ENCODE assay signal across 8 mouse cellular contexts in the genomic region with DNA sequence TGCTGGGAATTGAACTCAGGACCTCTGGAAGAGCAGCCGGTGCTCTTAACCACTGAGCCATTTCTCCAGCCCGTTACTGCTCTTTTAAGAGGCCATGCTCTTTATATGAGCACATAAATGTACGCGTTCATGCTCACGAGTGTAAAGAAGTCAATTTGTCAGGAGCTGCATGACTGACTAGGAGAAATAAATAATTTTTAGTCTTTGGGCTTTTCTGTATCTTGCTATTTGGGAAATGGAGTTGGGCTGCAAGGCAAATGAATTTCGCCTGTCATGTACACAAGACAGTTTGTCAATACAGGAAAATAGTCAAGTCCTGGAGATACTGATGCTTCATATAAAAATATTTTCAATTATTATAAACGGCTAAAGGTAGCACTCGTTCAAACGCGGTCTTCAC. TPM values are rescaled to one million over a fixed set of nuclear protein-coding genes. Genes with fewer than 3 reads are reported as not detected.
DNase-seq lines count a peak whose midpoint lies in the region; ATAC-seq and TF ChIP-seq lines count a peak whose summit lies in the region.

No protein-coding gene starts in this region.

- peak overlapping the region; percentile 81 to 98 for H3K4me3 ChIP-seq in heart, embryonic 14.5 days (ENCODE audit: control insufficient read depth in 1 of 2, insufficient read depth in 1 of 2, low read depth in 1 of 2, low read length in 2 of 2)
- peak overlapping the region; percentile 74 to 81 for H3K4me3 ChIP-seq in ES-E14 (ENCODE audit: insufficient read depth in 1 of 2, low read depth in 1 of 2, low read length in 2 of 2, poor library complexity in 1 of 2, severe bottlenecking in 1 of 2)
- peak overlapping the region; percentile 81 for H3K4me3 ChIP-seq in forebrain, embryonic 15.5 days
- peak overlapping the region; percentile 78 for H3K4me3 ChIP-seq in liver, embryonic 16.5 days (ENCODE audit: low read depth, low read length)

- in situ Hi-C loops in ES-E14 (cut with MboI; ENCODE audit: low sequenced_read_pairs in 2 of 2, unreplicated experiment in 2 of 2), result no loop called here

- no peaks in the 10 kb centered on the region for H3K9me3 ChIP-seq in heart, embryonic 14.5 days (ENCODE audit: control insufficient read depth, low read length)
- no peaks in the 10 kb centered on the region for H3K9me3 ChIP-seq in ES-E14 (ENCODE audit: control insufficient read depth, insufficient read depth, low read depth, low read length)
- no peaks in the 10 kb centered on the region for H3K9me3 ChIP-seq in forebrain, embryonic 15.5 days
- peaks cover 3% of the 10 kb centered on the region; the same call in 1 of the 2 replicates for H3K9me3 ChIP-seq in liver, embryonic 16.5 days (replicated peaks; ENCODE audit: control insufficient read depth, low read length)

- intact Hi-C loops in heart, postnatal 14 days (cut with DNase I), result loop anchor here (5.0 kb wide), 2 partner anchors 41 to 91 kb away; no protein-coding TSS in a partner anchor

- DNase-seq in heart, postnatal 14 days, result no peak
- DNase-seq in ES-E14 (ENCODE audit: low read depth, low spot score), result no peak
- DNase-seq in urinary bladder, postnatal 25 days (ENCODE audit: low spot score), result no peak
- no peak for DNase-seq in spleen, postnatal 10 days (ENCODE audit: low spot score in 2 of 2)
- DNase-seq in layer of hippocampus, adult 11-12 months (ENCODE audit: low spot score), result no peak

- H3K9ac ChIP-seq in heart, embryonic 14.5 days (ENCODE audit: low read length), result peak overlapping the region; percentile 95
- peak overlapping the region; percentile 82; the same call in 1 of the 2 replicates for H3K9ac ChIP-seq in ES-E14 (ENCODE audit: insufficient read depth, low read depth, low read length, poor library complexity, severe bottlenecking)
- H3K9ac ChIP-seq in forebrain, embryonic 15.5 days (replicated peaks), result peak overlapping the region; percentile 95
- H3K9ac ChIP-seq in liver, embryonic 16.5 days (ENCODE audit: low read depth, low read length), result peak overlapping the region; percentile 85

- ATAC-seq in heart, embryonic 14.5 days (ENCODE audit: insufficient number of reproducible peaks, insufficient read depth, low FRiP score, low read depth), result no peak
- ATAC-seq in forebrain, embryonic 15.5 days (replicated peaks), result no peak
- no peak for ATAC-seq in liver, embryonic 16.5 days (ENCODE audit: low read depth)

- peak overlapping the region; percentile 90 to 98 for H3K27ac ChIP-seq in heart, embryonic 14.5 days (replicated peaks in 1 of 2; ENCODE audit: control insufficient read depth in 1 of 2, insufficient read depth in 1 of 2, low read depth in 2 of 2, low read length in 2 of 2)
- H3K27ac ChIP-seq in ES-E14 (ENCODE audit: insufficient read depth, low read depth, low read length, poor library complexity, severe bottlenecking), result no peak overlapping the region
- H3K27ac ChIP-seq in forebrain, embryonic 15.5 days (replicated peaks), result peak overlapping the region; percentile 95
- no peak overlapping the region for H3K27ac ChIP-seq in liver, embryonic 16.5 days (ENCODE audit: low read length)

- peaks cover 24% of the 10 kb centered on the region for H3K36me3 ChIP-seq in heart, embryonic 14.5 days (ENCODE audit: control insufficient read depth, insufficient read depth, low read length)
- no peaks in the 10 kb centered on the region; the same call in 1 of the 2 replicates for H3K36me3 ChIP-seq in ES-E14 (ENCODE audit: control insufficient read depth, insufficient read depth, low read length, poor library complexity, severe bottlenecking)
- peaks cover 19% of the 10 kb centered on the region for H3K36me3 ChIP-seq in forebrain, embryonic 15.5 days
- no peaks in the 10 kb centered on the region for H3K36me3 ChIP-seq in liver, embryonic 16.5 days (ENCODE audit: control insufficient read depth, insufficient read depth)

- H3K4me2 ChIP-seq in heart, embryonic 14.5 days (ENCODE audit: low read length), result peak overlapping the region; percentile 69
- peak overlapping the region; percentile 54 for H3K4me2 ChIP-seq in forebrain, embryonic 15.5 days (replicated peaks)
- peak overlapping the region; percentile 83 for H3K4me2 ChIP-seq in liver, embryonic 16.5 days (ENCODE audit: low read depth, low read length)

- no peaks in the 10 kb centered on the region for H3K27me3 ChIP-seq in heart, embryonic 14.5 days (ENCODE audit: control insufficient read depth, insufficient read depth, low read length)
- no peaks in the 10 kb centered on the region for H3K27me3 ChIP-seq in forebrain, embryonic 15.5 days
- H3K27me3 ChIP-seq in liver, embryonic 16.5 days (ENCODE audit: control insufficient read depth, insufficient read depth, low read depth, low read length), result no peaks in the 10 kb centered on the region

- peaks cover 0 to 2% of the 10 kb centered on the region in 2 experiments; a peak in 2 of 4 replicates for H3K4me1 ChIP-seq in heart, embryonic 14.5 days (ENCODE audit: control insufficient read depth in 2 of 2, insufficient read depth in 2 of 2, low read length in 2 of 2)
- peaks cover 0 to 2% of the 10 kb centered on the region in 2 experiments; a peak in 1 of 4 replicates for H3K4me1 ChIP-seq in ES-E14 (ENCODE audit: control insufficient read depth in 2 of 2, insufficient read depth in 2 of 2, low read length in 2 of 2, poor library complexity in 1 of 2)
- H3K4me1 ChIP-seq in forebrain, embryonic 15.5 days, result peaks cover 14% of the 10 kb centered on the region
- peaks cover 3% of the 10 kb centered on the region for H3K4me1 ChIP-seq in liver, embryonic 16.5 days (ENCODE audit: control insufficient read depth, low read depth, low read length)

- 52% methylated on average over 10 of the region's 10 CpGs for WGBS in heart, embryonic 14.5 days
- WGBS in forebrain, embryonic 15.5 days, result 37% methylated on average over 10 of the region's 10 CpGs
- 35% methylated on average over 10 of the region's 10 CpGs for WGBS in liver, embryonic 16.5 days (ENCODE audit: insufficient replicate concordance)

TF ChIP-seq in ES-E14, 5 proteins besides CTCF, POLR2A, EP300 and RAD21:
- TF ChIP-seq MAFK (IDR thresholded peaks at IDR 0.05; ENCODE audit: insufficient read depth, low read depth, low read length) (no peak), CHD2 (IDR thresholded peaks at IDR 0.05; ENCODE audit: low read depth, low read length) (no peak), ZC3H11A (IDR thresholded peaks at IDR 0.05; ENCODE audit: borderline replicate concordance, low read depth, low read length) (no peak), ZNF384 (IDR thresholded peaks at IDR 0.05; ENCODE audit: low read depth, low read length) (no peak), HCFC1 (IDR thresholded peaks at IDR 0.05; ENCODE audit: borderline replicate concordance, insufficient read depth, low read length) (no peak)

RNA-seq across cellular contexts. Expression of gene Zfp74, which starts 0.8 kb away (rescaled TPM):
- 8.0 and 8.6 TPM in 2 replicates for polyA plus RNA-seq in heart, embryonic 14.5 days (2014; fragmentation: Nextera tagmentation; extraction: Ambion mirVana)
- 1 to 10 TPM; 6.1 to 6.4 TPM for total RNA-seq in heart, postnatal 14 days (2021)
- total RNA-seq in ES-E14 (2012; rRNA removed), result 11.7 and 24.1 TPM in 2 replicates
- polyA plus RNA-seq in forebrain, embryonic 15.5 days (2015; fragmentation: Nextera tagmentation; extraction: Ambion mirVana), result 19.7 and 25.1 TPM in 2 replicates
- polyA plus RNA-seq in liver, embryonic 16.5 days (2015; fragmentation: Nextera tagmentation; extraction: Ambion mirVana), result 1.3 and 1.5 TPM in 2 replicates

RNA-seq across cellular contexts. Expression of gene Zfp568, which starts 30.7 kb away (rescaled TPM):
- 23.7 and 27.4 TPM in 2 replicates for polyA plus RNA-seq in heart, embryonic 14.5 days (2014; fragmentation: Nextera tagmentation; extraction: Ambion mirVana)
- total RNA-seq in heart, postnatal 14 days (2021), result 10 to 100 TPM; 32.0 to 41.7 TPM
- 120 and 126 TPM in 2 replicates for total RNA-seq in ES-E14 (2012; rRNA removed)
- polyA plus RNA-seq in forebrain, embryonic 15.5 days (2015; fragmentation: Nextera tagmentation; extraction: Ambion mirVana), result 5.0 and 5.5 TPM in 2 replicates
- polyA plus RNA-seq in liver, embryonic 16.5 days (2015; fragmentation: Nextera tagmentation; extraction: Ambion mirVana), result 8.1 and 8.2 TPM in 2 replicates

RNA-seq across cellular contexts. Expression of gene Zfp383, which starts 45.1 kb away (rescaled TPM):
- 4.1 and 4.2 TPM in 2 replicates for polyA plus RNA-seq in heart, embryonic 14.5 days (2014; fragmentation: Nextera tagmentation; extraction: Ambion mirVana)
- total RNA-seq in heart, postnatal 14 days (2021), result 1 to 10 TPM; 7.3 to 8.1 TPM
- total RNA-seq in ES-E14 (2012; rRNA removed), result 5.1 and 5.4 TPM in 2 replicates
- 6.5 and 6.6 TPM in 2 replicates for polyA plus RNA-seq in forebrain, embryonic 15.5 days (2015; fragmentation: Nextera tagmentation; extraction: Ambion mirVana)
- 0.44 and 0.50 TPM in 2 replicates for polyA plus RNA-seq in liver, embryonic 16.5 days (2015; fragmentation: Nextera tagmentation; extraction: Ambion mirVana)

RNA-seq across cellular contexts. Expression of gene Zfp27, which starts 46.7 kb away (rescaled TPM):
- 8.7 and 9.2 TPM in 2 replicates for polyA plus RNA-seq in heart, embryonic 14.5 days (2014; fragmentation: Nextera tagmentation; extraction: Ambion mirVana)
- total RNA-seq in heart, postnatal 14 days (2021), result 10 to 100 TPM in 1 of 2 experiments, 1 to 10 TPM in 1; 9.7 to 10.4 TPM
- 5.1 and 6.1 TPM in 2 replicates for total RNA-seq in ES-E14 (2012; rRNA removed)
- polyA plus RNA-seq in forebrain, embryonic 15.5 days (2015; fragmentation: Nextera tagmentation; extraction: Ambion mirVana), result 17.0 and 17.7 TPM in 2 replicates
- 1.7 TPM in 2 replicates for polyA plus RNA-seq in liver, embryonic 16.5 days (2015; fragmentation: Nextera tagmentation; extraction: Ambion mirVana)

Comparison
In these comparisons a context has a peak if more than half of its experiments do, and no peak if none do; other contexts are left out.
1. H3K27ac ChIP-seq: peak in heart, embryonic 14.5 days (2 of 2) and forebrain, embryonic 15.5 days (single experiment); none in ES-E14 (single experiment) and liver, embryonic 16.5 days (single experiment).
2. Peak in every context shown above with its lines, with median percentiles within 50 percentile points of each other: H3K4me2 ChIP-seq, H3K4me3 ChIP-seq and H3K9ac ChIP-seq.